In genomic region chr19:42201696-42202381, GRCm38 (mm10) we compare ENCODE assay signal across 9 mouse cellular contexts. TPM values are rescaled to one million over a fixed set of nuclear protein-coding genes. Genes with fewer than 3 reads are reported as not detected.
DNase-seq lines count a peak whose midpoint lies in the region; ATAC-seq lines count a peak whose summit lies in the region.
"Had no signal": no experiment of that assay in that cellular context is flagged by ENCODE, and none has a peak within 500 bp of the region (broad histone marks: within the 10 kb centered on the region; RNA-seq: fewer than 3 reads in every experiment).

Gene Sfrp5, minus strand, starts transcription at chr19:42202252.

- no peaks in the 10 kb centered on the region for H3K9me3 ChIP-seq in heart, embryonic 10.5 days
- no peaks in the 10 kb centered on the region for H3K9me3 ChIP-seq in hindbrain, embryonic 10.5 days
- no peaks in the 10 kb centered on the region for H3K9me3 ChIP-seq in midbrain, embryonic 16.5 days (replicated peaks; ENCODE audit: control insufficient read depth, low read length, poor library complexity, severe bottlenecking)

- WGBS in heart, embryonic 10.5 days = under 1% methylated on average over 60 of the region's 60 CpGs
- 1% methylated on average over 60 of the region's 60 CpGs for WGBS in hindbrain, embryonic 10.5 days
- under 1% methylated on average over 49 of the region's 60 CpGs for WGBS in midbrain, embryonic 16.5 days

- intact Hi-C loops in heart, postnatal 25 days (cut with DNase I) = no loop called here

- H3K27me3 ChIP-seq in heart, embryonic 10.5 days (ENCODE audit: insufficient read depth, poor library complexity, severe bottlenecking) = peaks cover 71% of the 10 kb centered on the region
- peaks cover 72% of the 10 kb centered on the region for H3K27me3 ChIP-seq in hindbrain, embryonic 10.5 days (ENCODE audit: insufficient read depth, poor library complexity, severe bottlenecking)
- peaks cover 49% of the 10 kb centered on the region for H3K27me3 ChIP-seq in midbrain, embryonic 16.5 days (ENCODE audit: control insufficient read depth, insufficient read depth, low read depth, low read length)

- peak within 1 kb of the TSS; percentile 9; the same call in 1 of the 2 replicates for H3K27ac ChIP-seq in heart, embryonic 10.5 days
- H3K27ac ChIP-seq in hindbrain, embryonic 10.5 days = no peak within 1 kb of the TSS
- no peak within 1 kb of the TSS for H3K27ac ChIP-seq in midbrain, embryonic 16.5 days (ENCODE audit: low read length)

- peak within 1 kb of the TSS; percentile 33; the same call in 1 of the 2 replicates for H3K9ac ChIP-seq in midbrain, embryonic 16.5 days (ENCODE audit: low read depth, low read length)

- H3K4me2 ChIP-seq in midbrain, embryonic 16.5 days (ENCODE audit: low read length) = peak within 1 kb of the TSS; percentile 46

- peak within 1 kb of the TSS; percentile 53 for H3K4me3 ChIP-seq in heart, embryonic 10.5 days
- H3K4me3 ChIP-seq in hindbrain, embryonic 10.5 days = peak within 1 kb of the TSS; percentile 42
- H3K4me3 ChIP-seq in midbrain, embryonic 16.5 days (ENCODE audit: low read depth, low read length) = peak within 1 kb of the TSS; percentile 31

- no peaks in the 10 kb centered on the region for H3K36me3 ChIP-seq in heart, embryonic 10.5 days
- no peaks in the 10 kb centered on the region for H3K36me3 ChIP-seq in hindbrain, embryonic 10.5 days
- no peaks in the 10 kb centered on the region for H3K36me3 ChIP-seq in midbrain, embryonic 16.5 days (ENCODE audit: control insufficient read depth, insufficient read depth, low read length)

- DNase-seq in heart, embryonic 10.5 days (ENCODE audit: low spot score) = no peak
- no peak for DNase-seq in heart, postnatal 25 days (ENCODE audit: low spot score)
- peak; percentile 52 for DNase-seq in embryo, embryonic 9.5 days (ENCODE audit: extremely low spot score)
- peak; percentile 41 for DNase-seq in hindbrain, embryonic 10.5 days (ENCODE audit: low spot score)
- DNase-seq in T-cell, adult 2 months (ENCODE audit: low spot score) = no peak
- DNase-seq in thymus, postnatal 0 days (ENCODE audit: low spot score) = no peak
- DNase-seq in layer of hippocampus, postnatal 14 days (ENCODE audit: low spot score in 2 of 2) = no peak

- H3K4me1 ChIP-seq in heart, embryonic 10.5 days = peaks cover 37% of the 10 kb centered on the region
- H3K4me1 ChIP-seq in hindbrain, embryonic 10.5 days (replicated peaks) = peaks cover 25% of the 10 kb centered on the region
- H3K4me1 ChIP-seq in midbrain, embryonic 16.5 days (ENCODE audit: control insufficient read depth, insufficient read depth, low read length) = peaks cover 7% of the 10 kb centered on the region; the same call in 1 of the 2 replicates

- peak; percentile 41; the same call in 1 of the 2 replicates for ATAC-seq in midbrain, embryonic 16.5 days

RNA-seq across cellular contexts. Expression of gene Sfrp5, which starts in this region (rescaled TPM):
- polyA plus RNA-seq in heart, embryonic 10.5 days (2016; fragmentation: Nextera tagmentation; extraction: Ambion mirVana) = 7.9 and 18.6 TPM in 2 replicates
- 1 to 10 TPM; 5.3 to 7.9 TPM for total RNA-seq in heart, postnatal 25 days (2021)
- polyA plus RNA-seq in hindbrain, embryonic 10.5 days (2016; fragmentation: Nextera tagmentation; extraction: Ambion mirVana) = 0.26 and 0.46 TPM in 2 replicates
- polyA plus RNA-seq in midbrain, embryonic 16.5 days (2015; fragmentation: Nextera tagmentation; extraction: Ambion mirVana) = 1.4 and 2.1 TPM in 2 replicates
- polyA plus RNA-seq in thymus, postnatal 0 days (2015; fragmentation: Nextera tagmentation; extraction: Ambion mirVana) = 0.36 and 0.49 TPM in 2 replicates
- 1 to 10 TPM in 1 of 2 experiments, under 1 TPM in 1; 0.26 to 1.7 TPM for total RNA-seq in layer of hippocampus, postnatal 14 days (2021)
- total RNA-seq: CH12.LX had no signal

Comparison
In these comparisons a context has a peak if more than half of its experiments do, and no peak if none do; other contexts are left out.
1. Peak in DNase-seq and H3K4me3 ChIP-seq in hindbrain, embryonic 10.5 days; RNA of the gene not detected or under 1 TPM.